Comparison of ENCODE assay signal across 15 mouse cellular contexts in the genomic region with DNA sequence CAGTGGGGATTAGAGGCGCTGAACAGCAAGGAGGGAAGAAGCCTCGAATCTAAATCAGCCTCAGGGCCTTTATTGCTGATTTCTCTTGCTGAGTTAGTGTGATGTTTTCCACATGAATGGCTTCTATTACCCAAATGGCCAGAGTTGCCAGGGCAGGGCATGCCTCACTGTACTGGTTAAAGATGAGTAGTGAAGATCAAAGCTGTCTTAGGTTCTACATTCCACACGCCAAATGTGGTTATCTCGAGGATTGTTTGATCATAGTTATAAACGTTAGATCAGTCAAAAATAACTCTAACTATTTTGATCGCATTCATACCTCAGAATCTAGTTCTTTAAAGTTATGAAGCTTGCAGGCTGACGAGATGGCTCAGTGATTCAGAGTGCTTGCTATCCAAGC.
DNase-seq lines count a peak whose midpoint lies in the region.
"Had no signal": no experiment of that assay in that cellular context is flagged by ENCODE, and none has a peak within 500 bp of the region (broad histone marks: within the 10 kb centered on the region; RNA-seq: fewer than 3 reads in every experiment).

No protein-coding gene starts in this region.

- peak; percentile 60 for DNase-seq in heart, adult 11 months
- no peak for DNase-seq in heart, adult 9 months (ENCODE audit: low spot score in 2 of 2)
- peak; percentile 27 for DNase-seq in retina, postnatal 1 day
- no peak for DNase-seq in retina, embryonic 14.5 days (ENCODE audit: low spot score)
- no peak for DNase-seq in frontal cortex, postnatal 25 days (ENCODE audit: low spot score in 2 of 2)
- DNase-seq: adrenal gland, adult 8-10 months; adrenal gland, postnatal 14 days; adrenal gland, postnatal 36 days; B cell, adult 2 months; cerebellum, adult 11-12 months; cerebellum, adult 2 months; cerebellum, adult 9-10 months; cerebellum, postnatal 10 days; cerebellum, postnatal 25 days; forebrain, postnatal 0 days had no signal

Comparison
In these comparisons a context has a peak if more than half of its experiments do, and no peak if none do; other contexts are left out.
1. DNase-seq: peak in heart, adult 11 months (single experiment) and retina, postnatal 1 day (single experiment); none in heart, adult 9 months (0 of 2), retina, embryonic 14.5 days (single experiment) and frontal cortex, postnatal 25 days (0 of 2).